Mouse (Mus musculus) embryonic facial prominence, embryonic 14.5 days (tissue): ENCODE data around the gene Cd244a. TPM values are rescaled to one million over a fixed set of nuclear protein-coding genes. Genes with fewer than 3 reads are reported as not detected.

ENCODE experiments used
- ATAC-seq: fragments of 200-750 bp; cut with Nextera tagmentation; 2 replicates; pipeline ENCODE4 v1.8.0; 2017; ENCODE audit warnings: low read depth, moderate number of reproducible peaks, moderate TSS enrichment
- DNase-seq: peaks from one replicate; pipeline ENCODE4 v3.0.0-alpha.2; 2015; ENCODE audit warnings: low spot score
- H3K27ac ChIP-seq: fragments of 300-500 bp; sonication (generic); replicated peaks from 2 replicates; pipeline ENCODE4 v1.5.1; 2014; ENCODE audit warnings: low read depth, mild to moderate bottlenecking, low read length, moderate library complexity
- H3K27me3 ChIP-seq: fragments of 300-500 bp; sonication (generic); replicated peaks from 2 replicates; pipeline ENCODE4 v1.6.1; 2014; ENCODE audit warnings: low read length; ENCODE audit not compliant: control insufficient read depth, insufficient read depth
- H3K36me3 ChIP-seq: fragments of 300-500 bp; sonication (generic); 2 replicates; pipeline ENCODE4 v1.6.1; 2014; ENCODE audit warnings: low read length, mixed read lengths; ENCODE audit not compliant: control insufficient read depth, insufficient read depth
- H3K4me1 ChIP-seq: fragments of 300-500 bp; sonication (generic); 2 replicates; pipeline ENCODE4 v1.6.1; 2014; ENCODE audit warnings: antibody characterized with exemption, low read length; ENCODE audit not compliant: control insufficient read depth, insufficient read depth
- H3K4me2 ChIP-seq: fragments of 300-500 bp; sonication (generic); 2 replicates; pipeline ENCODE4 v1.6.1; 2014; ENCODE audit warnings: low read depth, mild to moderate bottlenecking, low read length, moderate library complexity, mixed read lengths
- H3K4me3 ChIP-seq: fragments of 300-500 bp; sonication (generic); 2 replicates; pipeline ENCODE4 v1.5.1; 2014; ENCODE audit warnings: low read depth, mild to moderate bottlenecking, low read length
- H3K9ac ChIP-seq: fragments of 300-500 bp; sonication (generic); 2 replicates; pipeline ENCODE4 v1.6.1; 2014; ENCODE audit warnings: low read depth, mild to moderate bottlenecking, low read length, moderate library complexity, mixed read lengths
- H3K9me3 ChIP-seq: fragments of 300-500 bp; sonication (generic); 2 replicates; pipeline ENCODE4 v1.6.1; 2016; ENCODE audit warnings: low read length; ENCODE audit not compliant: control insufficient read depth
- WGBS: fragments of 180-500 bp; shearing (Covaris S2); extraction: QIAGEN DNeasy Blood & Tissue Kit; methylation state at CpG from one replicate; pipeline ENCODE4 v1.1.7; 2014; 5-methylcytosine and 5-hydroxymethylcytosine counted together
- polyA plus RNA-seq: library from polyadenylated mRNA; unstranded; fragments of >200 nt; fragmentation: Nextera tagmentation; extraction: Ambion mirVana; gene quantifications from 2 replicates; pipeline ENCODE4 v1.2.1, GENCODE M21; 2014

Cd244a gene
- polyA plus RNA-seq, 1 experiment from 2014 or later: 0.35 TPM

GRCm38 (mm10) chr1:171540694-171541093 lies 18.3 kb upstream of the Cd244a start:
- ATAC-seq: no peak
- H3K36me3 ChIP-seq: no peaks in the 10 kb centered on the region
- no peak for DNase-seq
- no peaks in the 10 kb centered on the region for H3K27me3 ChIP-seq
- no peak overlapping the region for H3K4me2 ChIP-seq
- no peak overlapping the region for H3K27ac ChIP-seq
- no peak overlapping the region for H3K9ac ChIP-seq
- H3K4me1 ChIP-seq: no peaks in the 10 kb centered on the region
- H3K9me3 ChIP-seq: peaks cover 10% of the 10 kb centered on the region; the same call in 1 of the 2 replicates
- H3K4me3 ChIP-seq: no peak overlapping the region
- 84% methylated on average over 1 of the region's 1 CpGs for WGBS

GRCm38 (mm10) chr1:171551326-171551725 lies 7.7 kb upstream of the Cd244a start:
- H3K27ac ChIP-seq: no peak overlapping the region
- H3K36me3 ChIP-seq: no peaks in the 10 kb centered on the region
- DNase-seq: no peak
- no peak overlapping the region for H3K9ac ChIP-seq
- no peak overlapping the region for H3K4me3 ChIP-seq
- H3K4me2 ChIP-seq: no peak overlapping the region
- 69% methylated on average over 7 of the region's 7 CpGs for WGBS
- ATAC-seq: no peak
- no peaks in the 10 kb centered on the region for H3K9me3 ChIP-seq
- no peaks in the 10 kb centered on the region for H3K4me1 ChIP-seq
- no peaks in the 10 kb centered on the region for H3K27me3 ChIP-seq

- H3K36me3 ChIP-seq: no peaks in the 10 kb centered on the region
- no peak overlapping the region for H3K4me3 ChIP-seq
- WGBS: 77% methylated on average over 2 of the region's 2 CpGs
- no peak overlapping the region for H3K27ac ChIP-seq
- no peaks in the 10 kb centered on the region for H3K4me1 ChIP-seq
- no peak overlapping the region for H3K4me2 ChIP-seq
- no peak overlapping the region for H3K9ac ChIP-seq
- no peak for ATAC-seq
- H3K27me3 ChIP-seq: no peaks in the 10 kb centered on the region
- no peaks in the 10 kb centered on the region for H3K9me3 ChIP-seq
- no peak for DNase-seq
Measured at GRCm38 (mm10) chr1:171552230-171552629, 6.8 kb upstream of the Cd244a start.

GRCm38 (mm10) chr1:171553359-171554341 lies 5.3 kb upstream of the Cd244a start:
- no peak for DNase-seq
- Histone ChIP-seq H3K36me3 (no peaks in the 10 kb centered on the region), H3K4me1 (no peaks in the 10 kb centered on the region), H3K27ac (no peak overlapping the region), H3K27me3 (no peaks in the 10 kb centered on the region), H3K9me3 (no peaks in the 10 kb centered on the region), H3K4me2 (no peak overlapping the region), H3K9ac (no peak overlapping the region), H3K4me3 (no peak overlapping the region)
- 88% methylated on average over 11 of the region's 11 CpGs for WGBS
- ATAC-seq: no peak

GRCm38 (mm10) chr1:171556366-171556765 lies 2.6 kb upstream of the Cd244a start:
- 85% methylated on average over 2 of the region's 2 CpGs for WGBS
- Histone ChIP-seq H3K4me2 (no peak overlapping the region), H3K9me3 (no peaks in the 10 kb centered on the region), H3K4me3 (no peak overlapping the region), H3K9ac (no peak overlapping the region), H3K4me1 (no peaks in the 10 kb centered on the region), H3K36me3 (no peaks in the 10 kb centered on the region), H3K27ac (no peak overlapping the region), H3K27me3 (no peaks in the 10 kb centered on the region)
- DNase-seq (no peak), ATAC-seq (no peak)

GRCm38 (mm10) chr1:171558407-171558806 lies 586 bp upstream of the Cd244a start:
- DNase-seq (no peak), ATAC-seq (no peak)
- no peaks in the 10 kb centered on the region for H3K36me3 ChIP-seq
- H3K4me1 ChIP-seq: no peaks in the 10 kb centered on the region
- H3K4me3 ChIP-seq: no peak overlapping the region
- H3K4me2 ChIP-seq: no peak overlapping the region
- no peaks in the 10 kb centered on the region for H3K27me3 ChIP-seq
- H3K9me3 ChIP-seq: no peaks in the 10 kb centered on the region
- 74% methylated on average over 6 of the region's 6 CpGs for WGBS
- no peak overlapping the region for H3K27ac ChIP-seq
- no peak overlapping the region for H3K9ac ChIP-seq

GRCm38 (mm10) chr1:171560262-171560661 lies 1.3 kb downstream of the Cd244a start:
- Histone ChIP-seq H3K27me3 (no peaks in the 10 kb centered on the region), H3K27ac (no peak overlapping the region), H3K4me2 (no peak overlapping the region), H3K9me3 (no peaks in the 10 kb centered on the region), H3K4me1 (no peaks in the 10 kb centered on the region), H3K9ac (no peak overlapping the region), H3K4me3 (no peak overlapping the region), H3K36me3 (no peaks in the 10 kb centered on the region)
- DNase-seq: no peak
- ATAC-seq: no peak
- WGBS: 71% methylated on average over 2 of the region's 2 CpGs

- no peak overlapping the region for H3K4me2 ChIP-seq
- H3K4me3 ChIP-seq: no peak overlapping the region
- no peaks in the 10 kb centered on the region for H3K36me3 ChIP-seq
- DNase-seq (peak; percentile 10), ATAC-seq (no peak)
- H3K9ac ChIP-seq: no peak overlapping the region
- H3K27ac ChIP-seq: no peak overlapping the region
- no peaks in the 10 kb centered on the region for H3K27me3 ChIP-seq
- H3K9me3 ChIP-seq: no peaks in the 10 kb centered on the region
- 100% methylated on average over 1 of the region's 1 CpGs for WGBS
- H3K4me1 ChIP-seq: no peaks in the 10 kb centered on the region
Measured at GRCm38 (mm10) chr1:171561200-171561599, 2.2 kb downstream of the Cd244a start.
